Mouse (Mus musculus) heart, embryonic 15.5 days (tissue): ENCODE data around the gene Vangl1. TPM values are rescaled to one million over a fixed set of nuclear protein-coding genes. Genes with fewer than 3 reads are reported as not detected.
A peak's percentile ranks its signal among the peaks of the same experiment; 100 is the strongest.

Experiments used
- ATAC-seq: fragments of 200-750 bp; cut with Nextera tagmentation; replicated peaks from 2 replicates; pipeline ENCODE4 v1.8.0; 2017; ENCODE audit warnings: low read depth, moderate TSS enrichment; ENCODE audit not compliant: insufficient number of reproducible peaks, insufficient read depth, low FRiP score
- H3K27ac ChIP-seq: fragments of 300-500 bp; sonication (generic); 2 replicates; pipeline ENCODE4 v1.5.1; 2015; ENCODE audit warnings: mild to moderate bottlenecking, inconsistent platforms
- H3K27me3 ChIP-seq: fragments of 300-500 bp; sonication (generic); 2 replicates; pipeline ENCODE4 v1.6.1; 2015; ENCODE audit warnings: inconsistent platforms
- H3K36me3 ChIP-seq: fragments of 300-500 bp; sonication (generic); 2 replicates; pipeline ENCODE4 v1.6.1; 2015; ENCODE audit warnings: mild to moderate bottlenecking, inconsistent platforms
- H3K4me1 ChIP-seq: fragments of 300-500 bp; sonication (generic); replicated peaks from 2 replicates; pipeline ENCODE4 v1.6.1; 2015; ENCODE audit warnings: inconsistent platforms
- H3K4me2 ChIP-seq: fragments of 300-500 bp; sonication (generic); 2 replicates; pipeline ENCODE4 v1.6.1; 2015; ENCODE audit warnings: inconsistent platforms, mild to moderate bottlenecking, moderate library complexity
- H3K4me3 ChIP-seq: fragments of 300-500 bp; sonication (generic); 2 replicates; pipeline ENCODE4 v1.5.1; 2015; ENCODE audit warnings: mild to moderate bottlenecking, inconsistent platforms
- H3K9ac ChIP-seq: fragments of 300-500 bp; sonication (generic); 2 replicates; pipeline ENCODE4 v1.6.1; 2015; ENCODE audit warnings: mild to moderate bottlenecking, inconsistent platforms
- H3K9me3 ChIP-seq: fragments of 300-500 bp; sonication (generic); replicated peaks from 2 replicates; pipeline ENCODE4 v1.6.1; 2016; ENCODE audit warnings: inconsistent platforms
- WGBS: fragments of 180-500 bp; shearing (Covaris S2); methylation state at CpG from one replicate; pipeline ENCODE4 v1.1.7; 2015; ENCODE audit warnings: mixed read lengths; 5-methylcytosine and 5-hydroxymethylcytosine counted together
- polyA plus RNA-seq: library from polyadenylated mRNA; unstranded; fragments of >200 nt; fragmentation: Nextera tagmentation; extraction: Ambion mirVana; gene quantifications from 2 replicates; pipeline ENCODE4 v1.2.1, GENCODE M21; 2015

The Vangl1 gene
- polyA plus RNA-seq, 1 experiment from 2014 or later = 20.2 TPM

DNA sequence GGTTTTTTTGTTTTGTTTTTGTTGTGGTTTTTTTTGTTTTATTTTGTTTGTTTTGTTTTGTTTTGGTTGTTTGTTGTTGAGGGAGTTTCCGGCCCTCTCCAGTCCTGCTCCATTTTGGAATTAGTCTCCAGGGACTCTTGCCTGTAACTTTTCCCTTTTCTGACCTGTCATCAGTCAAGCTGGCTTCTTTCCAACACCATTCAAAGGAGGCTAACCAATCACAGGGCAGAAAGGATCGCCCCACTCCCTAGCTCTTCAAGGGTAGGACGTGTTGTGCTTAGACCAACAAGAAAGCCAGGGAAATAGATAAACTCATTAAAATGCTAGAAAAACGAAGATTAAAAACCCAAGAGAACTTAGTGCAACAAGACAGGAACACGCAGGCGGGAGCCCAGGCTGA, 15.5 kb downstream of the Vangl1 start:
- Histone ChIP-seq H3K4me1 (peaks cover 51% of the 10 kb centered on the region), H3K27ac (peak overlapping the region; percentile 61), H3K9ac (no peak overlapping the region), H3K36me3 (peaks cover 15% of the 10 kb centered on the region; the same call in 1 of the 2 replicates), H3K27me3 (no peaks in the 10 kb centered on the region), H3K4me2 (peak overlapping the region; percentile 40), H3K4me3 (peak overlapping the region; percentile 6; the same call in 1 of the 2 replicates), H3K9me3 (no peaks in the 10 kb centered on the region)
- no peak; the same call in 1 of the 2 replicates for ATAC-seq
- WGBS = 12% methylated on average over 6 of the region's 6 CpGs

DNA sequence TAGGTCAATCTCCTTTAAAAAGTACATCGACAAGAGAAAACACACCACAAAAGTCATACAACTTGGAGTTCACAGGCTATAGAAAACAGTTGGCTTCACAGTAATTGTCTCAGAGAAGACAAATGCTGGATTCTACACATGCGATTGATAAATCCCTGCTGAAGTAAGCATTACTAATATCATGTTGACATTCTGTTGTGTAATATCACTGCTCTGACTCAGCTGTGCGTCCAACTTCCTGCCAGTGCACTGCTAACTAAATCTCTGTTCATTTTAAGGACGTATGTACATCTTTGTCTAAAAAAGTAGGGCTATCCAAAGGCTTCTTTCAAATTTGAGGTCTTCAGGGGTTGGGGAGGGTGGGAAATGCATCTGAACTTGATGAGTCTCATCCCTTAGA, 17.1 kb downstream of the Vangl1 start:
- Histone ChIP-seq H3K9ac (no peak overlapping the region), H3K27ac (no peak overlapping the region), H3K4me2 (no peak overlapping the region), H3K4me1 (peaks cover 35% of the 10 kb centered on the region), H3K9me3 (no peaks in the 10 kb centered on the region), H3K27me3 (no peaks in the 10 kb centered on the region), H3K4me3 (no peak overlapping the region), H3K36me3 (peaks cover 25% of the 10 kb centered on the region)
- ATAC-seq = no peak
- WGBS = 81% methylated on average over 4 of the region's 4 CpGs

GRCm38 (mm10) chr3:102184721-102185120, 19.8 kb downstream of the Vangl1 start:
- H3K27ac ChIP-seq = no peak overlapping the region
- 52% methylated on average over 5 of the region's 5 CpGs for WGBS
- H3K4me1 ChIP-seq = peaks cover 34% of the 10 kb centered on the region
- no peak for ATAC-seq
- H3K9ac ChIP-seq = no peak overlapping the region
- H3K4me2 ChIP-seq = no peak overlapping the region
- H3K36me3 ChIP-seq = peaks cover 27% of the 10 kb centered on the region
- H3K27me3 ChIP-seq = no peaks in the 10 kb centered on the region
- H3K9me3 ChIP-seq = no peaks in the 10 kb centered on the region
- no peak overlapping the region for H3K4me3 ChIP-seq

- H3K9ac ChIP-seq = no peak overlapping the region
- H3K4me1 ChIP-seq = peaks cover 26% of the 10 kb centered on the region
- no peak overlapping the region for H3K27ac ChIP-seq
- H3K4me2 ChIP-seq = no peak overlapping the region
- H3K27me3 ChIP-seq = no peaks in the 10 kb centered on the region
- H3K36me3 ChIP-seq = peaks cover 27% of the 10 kb centered on the region
- H3K4me3 ChIP-seq = no peak overlapping the region
- no peak for ATAC-seq
- 86% methylated on average over 2 of the region's 2 CpGs for WGBS
- no peaks in the 10 kb centered on the region for H3K9me3 ChIP-seq
Observed at GRCm38 (mm10) chr3:102182601-102183000, 21.9 kb downstream of the Vangl1 start.

DNA sequence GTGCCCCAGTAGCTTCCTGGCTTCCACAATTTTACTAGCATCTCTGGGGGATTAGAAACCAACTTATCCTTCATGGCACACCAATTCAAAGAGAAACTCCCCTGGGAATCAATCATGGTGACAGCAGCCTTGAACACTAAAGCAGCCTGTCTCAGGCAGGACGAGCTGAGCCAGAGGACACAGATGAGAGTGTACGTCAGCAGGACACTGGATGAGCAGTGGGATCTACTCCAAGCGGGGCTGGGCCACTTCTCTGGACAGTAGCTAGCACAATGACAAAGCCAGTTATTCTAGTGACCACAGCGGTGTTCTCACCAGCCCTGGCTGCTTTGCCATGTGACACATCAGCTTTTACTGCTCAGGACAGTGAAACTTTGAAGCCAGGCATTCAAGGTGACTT, 23.3 kb downstream of the Vangl1 start:
- Histone ChIP-seq H3K27ac (peak overlapping the region; percentile 68), H3K4me3 (no peak overlapping the region), H3K9ac (no peak overlapping the region), H3K4me2 (no peak overlapping the region), H3K36me3 (peaks cover 20% of the 10 kb centered on the region), H3K27me3 (no peaks in the 10 kb centered on the region), H3K9me3 (no peaks in the 10 kb centered on the region), H3K4me1 (peaks cover 26% of the 10 kb centered on the region)
- WGBS = 73% methylated on average over 4 of the region's 4 CpGs
- no peak for ATAC-seq

GRCm38 (mm10) chr3:102180746-102181145, 23.7 kb downstream of the Vangl1 start:
- ATAC-seq = peak; percentile 67; the same call in 1 of the 2 replicates
- H3K4me1 ChIP-seq = peaks cover 26% of the 10 kb centered on the region
- no peaks in the 10 kb centered on the region for H3K9me3 ChIP-seq
- no peak overlapping the region for H3K9ac ChIP-seq
- H3K4me2 ChIP-seq = no peak overlapping the region
- no peak overlapping the region for H3K4me3 ChIP-seq
- no peaks in the 10 kb centered on the region for H3K27me3 ChIP-seq
- WGBS = 32% methylated on average over 7 of the region's 7 CpGs
- peak overlapping the region; percentile 68 for H3K27ac ChIP-seq
- peaks cover 18% of the 10 kb centered on the region for H3K36me3 ChIP-seq

DNA sequence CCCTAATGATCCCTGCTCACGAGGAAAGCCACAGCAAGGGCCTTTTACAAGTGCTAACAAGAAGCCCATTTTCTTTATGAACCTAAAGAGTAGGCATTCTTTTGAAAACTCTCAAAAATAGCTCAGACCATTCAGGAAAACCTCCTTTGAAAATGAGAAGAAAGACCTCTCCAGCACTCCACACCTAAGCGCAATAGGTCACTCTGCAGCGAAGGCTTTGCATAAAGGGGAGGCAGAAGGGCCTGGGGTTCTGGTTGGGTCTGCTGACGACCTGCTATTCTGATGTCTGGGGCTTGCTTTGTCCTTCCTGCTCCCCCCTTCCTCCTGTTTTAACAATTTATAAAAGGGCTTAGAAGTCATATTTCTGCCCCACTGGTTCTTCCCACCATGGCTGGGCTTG, 24.6 kb downstream of the Vangl1 start:
- no peaks in the 10 kb centered on the region for H3K9me3 ChIP-seq
- no peak overlapping the region; the same call in 1 of the 2 replicates for H3K27ac ChIP-seq
- peaks cover 17% of the 10 kb centered on the region for H3K36me3 ChIP-seq
- no peak overlapping the region for H3K4me2 ChIP-seq
- WGBS = 89% methylated on average over 4 of the region's 4 CpGs
- no peak for ATAC-seq
- H3K27me3 ChIP-seq = no peaks in the 10 kb centered on the region
- H3K4me3 ChIP-seq = no peak overlapping the region
- peaks cover 26% of the 10 kb centered on the region for H3K4me1 ChIP-seq
- no peak overlapping the region for H3K9ac ChIP-seq

DNA sequence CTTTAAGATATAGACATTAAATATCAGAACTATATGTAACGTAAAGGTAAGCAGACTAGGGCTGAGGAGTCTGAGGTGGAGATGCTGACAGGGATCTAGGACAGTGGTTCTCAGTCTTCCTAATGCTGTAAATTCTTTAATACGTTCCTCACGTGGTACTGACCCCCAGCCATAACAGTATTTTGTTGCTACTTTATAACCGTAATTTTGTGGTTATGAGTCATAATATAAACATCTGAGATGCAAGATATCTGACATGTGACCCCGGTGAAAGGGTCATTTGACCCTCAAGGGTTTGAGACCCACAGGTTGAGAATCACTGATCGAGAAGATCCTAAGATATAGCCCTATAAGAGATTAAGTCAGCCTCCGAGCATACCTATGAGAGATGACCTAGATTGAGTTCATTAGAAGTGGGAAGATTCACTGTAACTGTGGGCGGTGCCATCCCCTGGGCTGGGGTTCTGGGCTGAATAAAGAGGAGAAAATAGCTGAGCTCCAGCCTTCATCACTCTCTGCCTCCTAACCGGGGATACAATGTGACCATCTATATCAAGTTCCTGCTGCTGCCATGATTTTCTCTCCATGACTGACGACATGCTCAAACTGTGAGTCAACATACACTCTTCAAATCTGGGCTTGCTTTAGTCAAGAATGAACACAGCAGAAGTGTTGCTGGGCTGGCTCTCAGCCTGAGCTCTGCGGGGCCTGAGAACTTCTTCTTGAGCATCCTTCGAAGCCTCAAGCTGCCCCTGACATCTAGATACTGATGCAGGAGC, 26.5 kb downstream of the Vangl1 start:
- H3K9ac ChIP-seq = no peak overlapping the region

DNA sequence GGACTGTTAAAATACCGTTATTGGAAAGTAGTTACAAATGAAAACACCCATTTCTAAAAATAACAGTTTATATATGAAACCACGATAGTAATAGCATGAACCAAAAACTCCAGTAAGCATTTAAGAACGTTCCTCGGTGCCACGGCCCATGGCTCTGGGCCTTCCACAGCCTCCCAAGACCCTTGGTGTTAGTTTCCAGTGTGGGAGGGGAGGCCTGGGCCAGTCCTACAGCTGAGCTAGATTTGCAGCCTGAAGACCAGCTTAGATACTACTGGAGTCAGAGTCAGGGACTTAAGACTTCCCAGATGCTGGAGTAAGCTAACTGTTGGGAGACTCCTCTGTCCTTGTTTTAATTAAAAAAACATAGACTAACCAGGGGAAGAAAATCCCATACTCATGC, 28.4 kb downstream of the Vangl1 start:
- Histone ChIP-seq H3K9ac (no peak overlapping the region), H3K4me1 (peaks cover 45% of the 10 kb centered on the region), H3K36me3 (no peaks in the 10 kb centered on the region), H3K4me2 (no peak overlapping the region), H3K4me3 (no peak overlapping the region), H3K9me3 (no peaks in the 10 kb centered on the region), H3K27ac (no peak overlapping the region), H3K27me3 (no peaks in the 10 kb centered on the region)
- 78% methylated on average over 5 of the region's 5 CpGs for WGBS
- no peak for ATAC-seq

More for the DNA sequence above, 26.5 kb downstream of the Vangl1 start:
- ATAC-seq = no peak
- no peaks in the 10 kb centered on the region for H3K27me3 ChIP-seq
- H3K4me3 ChIP-seq = no peak overlapping the region
- H3K9me3 ChIP-seq = no peaks in the 10 kb centered on the region
- H3K27ac ChIP-seq = no peak overlapping the region
- peaks cover 41% of the 10 kb centered on the region for H3K4me1 ChIP-seq
- peaks cover 6% of the 10 kb centered on the region; the same call in 1 of the 2 replicates for H3K36me3 ChIP-seq
- 90% methylated on average over 12 of the region's 12 CpGs for WGBS
- no peak overlapping the region for H3K4me2 ChIP-seq

GRCm38 (mm10) chr3:102175701-102176100, 28.8 kb downstream of the Vangl1 start:
- Histone ChIP-seq H3K4me3 (no peak overlapping the region), H3K9me3 (no peaks in the 10 kb centered on the region), H3K4me1 (peaks cover 45% of the 10 kb centered on the region), H3K9ac (no peak overlapping the region), H3K4me2 (no peak overlapping the region), H3K27ac (no peak overlapping the region), H3K27me3 (no peaks in the 10 kb centered on the region), H3K36me3 (no peaks in the 10 kb centered on the region)
- no peak for ATAC-seq
- 86% methylated on average over 18 of the region's 18 CpGs for WGBS

GRCm38 (mm10) chr3:102174118-102174865, 30.2 kb downstream of the Vangl1 start:
- peaks cover 44% of the 10 kb centered on the region for H3K4me1 ChIP-seq
- 27% methylated on average over 8 of the region's 8 CpGs for WGBS
- H3K36me3 ChIP-seq = no peaks in the 10 kb centered on the region
- ATAC-seq = no peak; the same call in 1 of the 2 replicates
- H3K4me3 ChIP-seq = no peak overlapping the region
- H3K9me3 ChIP-seq = no peaks in the 10 kb centered on the region
- H3K9ac ChIP-seq = no peak overlapping the region
- no peak overlapping the region for H3K4me2 ChIP-seq
- H3K27ac ChIP-seq = peak overlapping the region; percentile 49
- H3K27me3 ChIP-seq = no peaks in the 10 kb centered on the region
